Mouse (Mus musculus) ovary, postnatal 36 days (tissue): Measurements from ENCODE around the gene Megf11.

Experiments used
- DNase-seq: peaks from one replicate; pipeline ENCODE4 v3.0.0; 2022; ENCODE audit warnings: low spot score, mixed read lengths

Gene Megf11

GRCm38 (mm10) chr9:64385511-64386465 is at the start of gene Megf11:
Gene Megf11, plus strand, starts transcription at chr9:64385626.
- DNase-seq = peak; percentile 37

GRCm38 (mm10) chr9:64335825-64336224 is 49.6 kb upstream of the Megf11 start:
- DNase-seq = no peak

- no peak for DNase-seq
Observed at GRCm38 (mm10) chr9:64339361-64339760, 46.1 kb upstream of the Megf11 start.

DNA sequence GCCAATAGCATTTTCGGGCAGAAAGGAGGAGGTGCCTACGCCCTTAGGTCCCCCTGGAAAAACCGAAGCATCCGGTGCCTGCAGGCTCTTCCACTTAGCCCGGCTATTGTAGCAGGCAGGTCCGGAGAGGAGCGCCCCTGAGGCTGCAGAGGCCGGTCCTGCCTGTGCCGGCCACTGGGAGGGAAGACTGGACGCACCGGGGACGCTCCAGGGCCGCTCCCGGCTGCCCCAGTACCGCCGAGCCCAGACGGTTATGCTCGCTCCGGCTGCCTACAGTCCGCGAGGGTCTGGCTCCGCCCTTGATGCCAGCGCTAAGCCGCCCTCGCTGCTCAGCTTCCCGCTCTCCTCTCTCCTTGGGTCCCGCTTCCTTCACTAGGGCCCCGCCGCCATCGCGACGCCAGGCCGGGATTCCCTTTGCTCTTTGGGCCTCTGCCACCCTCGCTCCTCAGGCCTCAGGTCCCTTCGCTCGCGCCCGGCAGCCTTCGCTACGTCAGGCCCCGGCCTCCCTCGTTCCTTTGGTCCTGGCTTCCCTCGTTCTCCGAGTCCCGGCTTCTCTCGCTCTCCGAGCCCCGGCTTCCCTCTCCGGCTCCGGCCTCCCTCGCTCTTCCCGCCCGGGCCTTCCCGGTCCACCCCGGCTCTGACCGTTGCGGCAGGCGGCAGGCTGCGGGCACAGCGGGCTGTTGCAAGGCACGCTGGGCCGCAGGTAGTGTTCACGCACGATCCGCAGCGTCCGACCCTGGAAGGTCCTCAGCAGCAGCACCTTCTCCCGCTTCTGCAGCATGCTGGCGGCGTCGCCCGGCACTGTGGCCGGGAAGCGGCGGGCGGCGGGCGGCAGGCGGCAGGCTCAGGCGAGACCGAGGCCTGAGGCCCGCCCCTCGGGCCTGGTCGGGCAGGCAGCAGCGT is 44.8 kb upstream of the Megf11 start:
- DNase-seq = peak; percentile 79

- DNase-seq = no peak
Observed at GRCm38 (mm10) chr9:64341254-64341566, 44.2 kb upstream of the Megf11 start, which contains the start of gene Dis3l. Gene Dis3l, minus strand, starts transcription at chr9:64341288.

- no peak for DNase-seq
Observed at GRCm38 (mm10) chr9:64341671-64342070, 43.8 kb upstream of the Megf11 start.

- DNase-seq = no peak
Observed at GRCm38 (mm10) chr9:64343656-64344055, 41.8 kb upstream of the Megf11 start.

- no peak for DNase-seq
Observed at GRCm38 (mm10) chr9:64345931-64346330, 39.5 kb upstream of the Megf11 start.

GRCm38 (mm10) chr9:64347377-64347776 is 38.0 kb upstream of the Megf11 start:
- no peak for DNase-seq

DNA sequence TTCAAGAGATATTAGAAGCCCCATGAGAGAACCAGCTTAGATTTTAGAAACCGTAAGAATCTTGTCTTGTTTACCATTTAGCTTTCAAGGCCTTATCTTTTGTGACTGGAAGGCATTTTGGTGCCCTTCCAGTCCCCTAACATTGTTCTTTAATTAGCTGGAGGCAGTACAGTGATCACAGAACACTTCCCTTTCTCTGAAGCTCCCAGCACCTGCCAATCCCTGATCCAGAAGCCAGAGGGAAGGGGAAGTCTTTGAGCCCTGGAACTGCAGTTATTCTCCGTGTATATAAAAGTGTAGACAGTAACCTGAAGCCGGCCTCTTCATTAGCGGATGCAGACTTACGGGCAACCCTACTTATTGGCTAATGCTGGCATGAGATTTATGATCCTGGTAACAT is 35.9 kb upstream of the Megf11 start:
- DNase-seq = no peak

GRCm38 (mm10) chr9:64351191-64351590 is 34.2 kb upstream of the Megf11 start:
- DNase-seq = no peak

- DNase-seq = no peak
Observed at GRCm38 (mm10) chr9:64355627-64356026, 29.8 kb upstream of the Megf11 start.

GRCm38 (mm10) chr9:64361231-64361950 is 24.0 kb upstream of the Megf11 start:
- no peak for DNase-seq

DNA sequence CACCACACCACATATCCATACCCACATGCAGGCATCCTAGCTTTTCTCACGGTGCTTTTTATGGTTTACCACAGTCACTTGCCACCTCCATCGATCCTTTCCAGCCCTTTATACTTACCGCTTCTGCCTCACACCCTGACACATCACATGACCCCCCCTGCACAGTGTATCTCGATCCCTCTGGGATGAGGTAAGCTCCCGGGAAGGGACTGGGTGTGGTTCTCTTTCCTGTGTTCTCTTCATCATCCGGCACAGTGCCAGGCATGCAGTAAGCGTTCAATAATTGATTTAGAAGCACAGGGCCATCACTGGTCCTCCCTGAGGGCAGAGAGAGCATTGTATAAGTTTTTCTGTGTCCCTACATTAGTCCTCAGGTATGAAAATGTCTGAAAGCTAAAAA is 15.6 kb upstream of the Megf11 start:
- DNase-seq = no peak

- no peak for DNase-seq
Observed at GRCm38 (mm10) chr9:64371305-64371819, 14.1 kb upstream of the Megf11 start.

GRCm38 (mm10) chr9:64376380-64376779 is 9.0 kb upstream of the Megf11 start:
- no peak for DNase-seq

GRCm38 (mm10) chr9:64383021-64383788 is 2.2 kb upstream of the Megf11 start:
- no peak for DNase-seq

DNA sequence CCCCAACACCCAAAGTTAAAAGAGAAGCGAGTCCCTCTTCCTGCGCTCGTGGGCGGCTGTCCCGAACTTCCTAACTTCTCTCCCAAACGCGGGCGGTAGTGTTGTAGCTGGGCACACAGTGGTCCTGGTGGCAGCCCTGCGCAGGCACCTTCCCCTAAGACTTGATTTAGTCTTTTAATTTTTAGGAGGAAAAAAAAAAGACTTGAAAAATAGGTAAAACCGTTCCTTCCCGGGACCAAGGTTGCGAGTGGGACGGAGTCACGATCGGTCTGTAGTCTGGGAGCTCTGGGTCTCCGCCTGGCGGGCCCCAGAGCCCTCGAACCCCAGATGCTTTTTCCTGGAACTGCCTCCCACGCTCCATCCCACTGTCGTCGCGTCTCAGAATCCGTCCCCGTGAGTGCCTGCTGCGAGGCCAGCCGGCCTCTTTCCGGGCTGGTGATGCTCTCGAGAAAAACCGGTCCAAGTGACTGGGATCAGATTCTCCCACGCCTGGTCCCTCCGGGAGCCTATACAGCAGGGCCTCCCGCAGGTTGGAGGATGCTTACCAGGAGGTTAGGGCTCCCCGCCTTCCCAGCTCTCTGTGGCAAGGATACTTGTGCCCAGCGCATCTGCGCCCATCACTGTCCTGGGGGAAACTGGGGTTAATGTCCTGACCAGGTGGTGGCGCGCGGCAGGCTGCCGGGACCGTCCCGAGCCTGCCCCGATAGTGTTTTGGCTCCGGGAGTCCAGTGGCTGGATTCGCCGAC is 1.2 kb downstream of the Megf11 start:
- DNase-seq = no peak

- DNase-seq = no peak
Observed at GRCm38 (mm10) chr9:64389576-64390292, 4.3 kb downstream of the Megf11 start.
